Mouse (Mus musculus): Measurements from ENCODE around the gene Ltbp1.

DNA sequence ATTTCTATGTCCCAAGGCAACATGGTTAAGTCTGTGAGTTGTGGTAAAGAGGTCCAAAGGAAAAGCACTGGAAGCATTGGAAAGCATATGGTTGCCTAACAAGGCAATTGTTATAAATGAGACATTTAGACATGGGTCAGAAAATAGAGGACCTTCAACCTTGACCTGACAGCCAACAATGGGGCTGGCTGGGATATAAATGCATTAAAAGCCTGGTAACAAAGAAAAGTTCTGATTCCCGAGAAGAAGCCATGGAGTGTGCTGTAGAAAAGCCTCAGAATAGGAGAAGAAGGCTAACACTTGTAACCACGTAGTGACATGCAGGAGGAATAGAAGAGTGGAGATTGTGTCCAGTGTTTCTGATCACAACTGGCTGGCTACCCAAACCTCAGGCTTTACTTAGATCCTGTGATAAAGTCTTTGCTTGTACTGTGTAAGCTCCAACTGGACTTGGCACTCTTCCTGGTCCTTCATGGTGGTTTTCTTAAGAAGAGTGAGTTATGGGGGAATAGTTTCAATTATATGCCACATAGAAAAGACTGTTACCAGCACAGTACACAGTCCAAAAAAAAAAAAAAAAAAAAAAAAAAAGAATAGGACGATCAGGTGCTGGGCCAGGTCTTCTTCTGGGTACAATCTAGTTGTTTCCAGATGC, 258.1 kb downstream of the Ltbp1 start:
- no peak for TF ChIP-seq CTCF (IDR thresholded peaks at IDR 0.05; ENCODE audit: extremely low read depth, insufficient read depth, insufficient read length, insufficient replicate concordance)
- TF ChIP-seq POLR2A (IDR thresholded peaks at IDR 0.05; ENCODE audit: low read depth, low read length), result no peak

Measured in spleen, adult 2 months (tissue).